Mouse (Mus musculus) kidney, postnatal 4 days (tissue): ENCODE results near the gene Olfr1505.

Source experiments
- DNase-seq, 2 experiments: peaks; one replicate each; pipeline ENCODE4 v3.0.0; 2021; ENCODE audit warnings: mixed read lengths in 2 of 2

Olfr1505 gene

DNA sequence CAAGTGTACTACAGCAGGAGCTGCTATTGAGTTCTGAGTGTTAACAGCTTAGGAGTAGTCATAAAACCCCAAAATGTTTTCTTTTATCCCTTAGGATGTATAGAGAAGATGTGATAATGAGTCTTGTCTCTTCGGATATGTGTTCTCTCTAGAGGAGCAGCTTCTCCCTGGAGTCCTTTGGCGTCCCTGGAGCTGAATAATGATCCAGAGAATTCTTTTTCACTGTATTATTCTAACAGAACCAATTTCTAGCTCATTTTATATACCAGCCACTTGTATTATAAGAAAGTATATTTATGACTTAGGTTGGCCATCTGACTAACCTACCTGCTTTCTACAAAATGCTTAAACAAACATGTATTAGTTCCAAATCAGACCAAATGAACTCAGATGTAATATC is at the start of gene Olfr1505:
TSS of gene Olfr1505 (plus strand) at position 301 of the 400 bp plus-strand sequence.
- DNase-seq = no peak

DNA sequence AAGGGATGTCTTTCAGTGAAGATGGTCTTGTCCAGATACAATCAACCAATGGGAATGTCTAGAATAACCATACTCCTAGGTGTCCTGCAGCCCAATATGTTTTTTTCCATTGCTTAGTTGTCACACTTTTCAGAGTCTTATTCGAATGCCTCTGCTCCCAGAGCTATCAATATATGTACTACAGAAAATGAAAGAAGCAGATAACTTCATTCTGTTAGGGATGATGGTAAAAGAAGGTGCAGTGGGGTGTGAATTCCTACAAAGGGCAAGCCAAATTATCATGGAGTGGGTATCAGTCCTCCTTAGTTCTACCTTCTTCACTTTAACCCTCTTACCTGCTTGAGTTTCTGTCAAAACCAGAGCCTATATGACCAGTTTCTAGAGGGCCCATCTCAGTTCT is 15.5 kb upstream of the Olfr1505 start, which contains the start of gene Olfr1504:
TSS of gene Olfr1504 (minus strand) at position 101 of the 400 bp plus-strand sequence.
- no peak for DNase-seq
